Mouse (Mus musculus) liver, postnatal 0 days (tissue): ENCODE results near the gene Sh3tc1. TPM values are rescaled to one million over a fixed set of nuclear protein-coding genes. Genes with fewer than 3 reads are reported as not detected.

ENCODE experiments used
- ATAC-seq: fragments of 200-750 bp; cut with Nextera tagmentation; 2 replicates; pipeline ENCODE4 v1.8.0; 2017; ENCODE audit warnings: mild to moderate bottlenecking, moderate library complexity
- DNase-seq: peaks from one replicate; pipeline ENCODE4 v3.0.0-alpha.2; 2016
- H3K27ac ChIP-seq: fragments of 300-500 bp; sonication (generic); 2 replicates; pipeline ENCODE4 v1.5.1; 2014; ENCODE audit warnings: antibody characterized with exemption, moderate library complexity, mild to moderate bottlenecking, low read depth
- H3K27me3 ChIP-seq: fragments of 300-500 bp; sonication (generic); 2 replicates; pipeline ENCODE4 v1.6.1; 2014; ENCODE audit warnings: low read length, control low read depth, mixed read lengths; ENCODE audit not compliant: insufficient read depth
- H3K36me3 ChIP-seq: fragments of 300-500 bp; sonication (generic); replicated peaks from 2 replicates; pipeline ENCODE4 v1.6.1; 2014; ENCODE audit warnings: mild to moderate bottlenecking, control low read depth, low read length, moderate library complexity, mixed read lengths; ENCODE audit not compliant: insufficient read depth
- H3K4me1 ChIP-seq: fragments of 300-500 bp; sonication (generic); 2 replicates; pipeline ENCODE4 v1.6.1; 2014; ENCODE audit warnings: antibody characterized with exemption, mild to moderate bottlenecking, control low read depth; ENCODE audit not compliant: insufficient read depth
- H3K4me2 ChIP-seq: fragments of 300-500 bp; sonication (generic); 2 replicates; pipeline ENCODE4 v1.6.1; 2014; ENCODE audit warnings: low read depth, mild to moderate bottlenecking, low read length, moderate library complexity, mixed read lengths
- H3K4me3 ChIP-seq: fragments of 300-500 bp; sonication (generic); 2 replicates; pipeline ENCODE4 v1.5.1; 2014; ENCODE audit warnings: low read depth, low read length
- H3K9ac ChIP-seq: fragments of 300-500 bp; sonication (generic); replicated peaks from 2 replicates; pipeline ENCODE4 v1.6.1; 2014; ENCODE audit warnings: mild to moderate bottlenecking, moderate library complexity
- H3K9me3 ChIP-seq: fragments of 300-500 bp; sonication (generic); 2 replicates; pipeline ENCODE4 v1.6.1; 2016; ENCODE audit warnings: mild to moderate bottlenecking, control low read depth, low read length, mixed read lengths
- CTCF ChIP-seq: sonication (generic); IDR thresholded peaks from 2 replicates; pipeline ENCODE4 v1.5.1; 2016; ENCODE audit warnings: antibody characterized with exemption, low read depth
- EP300 ChIP-seq: IDR thresholded peaks from 2 replicates; pipeline ENCODE4 v1.6.1; 2016; ENCODE audit warnings: antibody characterized with exemption, low read depth, mild to moderate bottlenecking
- WGBS: fragments of 180-500 bp; shearing (Covaris S2); extraction: QIAGEN DNeasy Blood & Tissue Kit; methylation state at CpG from one replicate; pipeline ENCODE4 v1.1.7; 2014; ENCODE audit not compliant: insufficient replicate concordance; 5-methylcytosine and 5-hydroxymethylcytosine counted together
- polyA plus RNA-seq: library from polyadenylated mRNA; unstranded; fragments of >200 nt; fragmentation: Nextera tagmentation; extraction: Ambion mirVana; gene quantifications from 2 replicates; pipeline ENCODE4 v1.2.1, GENCODE M21; 2015

Gene Sh3tc1
- polyA plus RNA-seq, 1 experiment from 2014 or later = 3.5 TPM

DNA sequence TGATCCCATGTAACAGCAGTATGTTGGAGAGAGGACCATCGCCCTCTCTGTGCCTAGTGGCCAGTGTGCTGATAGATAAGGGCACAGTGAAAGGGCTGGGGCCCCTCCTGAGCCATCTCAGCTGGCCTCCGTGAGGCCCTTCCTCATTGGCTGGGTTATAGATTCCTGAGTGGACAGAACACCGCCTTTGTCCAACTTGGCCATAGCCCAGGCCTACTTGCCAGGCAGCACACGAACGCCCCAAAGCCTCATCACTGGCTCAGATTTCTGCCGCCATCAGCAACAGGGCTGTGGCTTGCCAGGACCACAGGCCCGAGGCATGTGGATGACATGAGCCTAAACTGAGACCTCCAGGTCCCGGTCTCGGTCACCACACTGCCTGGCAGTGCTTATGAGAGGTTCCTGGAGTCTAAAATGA, 68.3 kb downstream of the Sh3tc1 start:
- H3K27me3 ChIP-seq = no peaks in the 10 kb centered on the region
- H3K27ac ChIP-seq = no peak overlapping the region
- ATAC-seq = 0 out of 2 replicates have a peak, but pooled peaks have one; percentile 16
- H3K36me3 ChIP-seq = no peaks in the 10 kb centered on the region
- no peak overlapping the region for H3K9ac ChIP-seq
- no peaks in the 10 kb centered on the region for H3K9me3 ChIP-seq
- DNase-seq = no peak
- peaks cover 16% of the 10 kb centered on the region for H3K4me1 ChIP-seq
- TF ChIP-seq EP300 (no peak), CTCF (no peak)
- H3K4me3 ChIP-seq = no peak overlapping the region
- 80% methylated on average over 9 of the region's 9 CpGs for WGBS
- no peak overlapping the region for H3K4me2 ChIP-seq

DNA sequence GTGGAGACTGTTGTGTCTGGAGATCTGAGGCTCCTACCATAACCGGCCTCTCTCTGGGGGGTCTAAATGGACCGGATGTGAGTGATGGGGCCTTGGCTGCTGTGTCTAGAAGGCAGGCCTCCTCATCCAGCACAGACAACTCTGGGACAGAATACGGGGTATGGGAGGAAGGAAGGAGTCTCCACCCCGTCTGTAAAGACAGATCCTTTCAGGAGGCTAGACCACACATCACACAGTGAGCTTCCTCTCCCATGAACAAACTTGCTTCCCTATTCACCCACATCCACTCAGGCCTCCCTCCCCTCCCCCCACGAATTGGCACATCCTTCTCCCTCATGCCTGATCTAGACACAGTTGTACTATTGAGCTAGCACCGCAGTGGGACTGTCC, 69.4 kb downstream of the Sh3tc1 start:
- Histone ChIP-seq H3K9me3 (no peaks in the 10 kb centered on the region), H3K4me1 (peaks cover 16% of the 10 kb centered on the region), H3K9ac (no peak overlapping the region), H3K27me3 (no peaks in the 10 kb centered on the region), H3K4me2 (no peak overlapping the region), H3K27ac (no peak overlapping the region), H3K36me3 (no peaks in the 10 kb centered on the region), H3K4me3 (no peak overlapping the region)
- no peak for TF ChIP-seq EP300
- no peak for TF ChIP-seq CTCF
- ATAC-seq (0 out of 2 replicates have a peak, but pooled peaks have one; percentile 11), DNase-seq (peak; percentile 61)
- 25% methylated on average over 6 of the region's 6 CpGs for WGBS

DNA sequence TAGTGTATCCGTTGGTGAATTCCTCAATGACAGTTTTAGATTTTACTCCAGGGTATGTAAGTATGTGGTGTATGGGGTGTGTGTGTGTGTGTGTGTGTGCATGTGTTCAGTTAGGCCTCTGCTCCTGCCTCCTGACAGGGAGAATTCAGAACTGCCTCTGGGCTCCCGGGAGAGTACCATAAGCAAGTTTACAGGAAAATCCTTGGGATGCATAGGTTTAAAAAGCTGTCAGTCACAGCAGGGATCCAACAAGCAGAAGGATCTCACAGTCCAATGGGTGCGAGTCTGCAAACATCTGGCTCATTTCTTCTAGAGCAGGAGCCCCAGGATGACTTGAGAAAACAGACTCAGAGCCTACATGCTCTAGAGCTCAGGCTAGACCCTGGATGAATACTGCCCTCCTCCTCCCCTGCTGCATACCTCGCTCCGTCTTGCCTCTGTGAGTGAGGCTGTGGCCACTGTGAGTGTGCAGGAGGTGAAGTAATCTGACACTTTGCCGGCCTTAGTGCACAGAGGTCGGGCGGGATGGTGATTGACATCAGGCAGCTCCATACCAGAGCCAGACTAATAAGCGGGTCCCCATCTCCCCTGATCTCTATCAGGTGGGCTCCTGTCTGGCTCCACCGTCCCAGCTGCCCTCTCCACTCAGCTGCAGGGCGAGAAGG, 69.9 kb downstream of the Sh3tc1 start:
- no peak for DNase-seq
- no peak overlapping the region for H3K27ac ChIP-seq
- 34% methylated on average over 11 of the region's 11 CpGs for WGBS
- no peaks in the 10 kb centered on the region for H3K36me3 ChIP-seq
- no peaks in the 10 kb centered on the region for H3K9me3 ChIP-seq
- H3K4me1 ChIP-seq = peaks cover 16% of the 10 kb centered on the region
- TF ChIP-seq EP300 (no peak), CTCF (no peak)
- no peak overlapping the region for H3K4me2 ChIP-seq
- H3K4me3 ChIP-seq = no peak overlapping the region
- H3K27me3 ChIP-seq = no peaks in the 10 kb centered on the region
- ATAC-seq = no peak
- H3K9ac ChIP-seq = no peak overlapping the region

DNA sequence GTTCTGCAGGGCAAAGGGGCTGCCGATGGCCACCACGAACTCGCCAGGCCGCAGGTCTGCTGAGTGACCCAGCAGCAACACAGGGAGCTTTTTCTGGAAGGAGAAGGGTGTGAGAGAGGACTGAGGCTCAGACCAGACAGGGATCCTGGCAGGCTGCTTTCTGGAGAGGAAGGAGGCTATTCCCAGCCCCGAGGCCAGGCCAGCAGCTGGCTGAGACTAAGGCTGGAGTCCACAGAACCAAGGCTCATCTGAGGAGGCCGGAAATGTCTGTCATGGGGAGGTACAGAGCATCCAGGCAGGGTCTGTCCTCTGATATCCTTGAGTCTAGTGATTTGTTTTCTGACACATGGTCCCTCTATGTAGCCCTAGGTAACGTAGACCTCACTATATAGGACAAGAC, 73.6 kb downstream of the Sh3tc1 start:
- 80% methylated on average over 7 of the region's 7 CpGs for WGBS
- TF ChIP-seq EP300 (no peak), CTCF (no peak)
- Histone ChIP-seq H3K4me3 (no peak overlapping the region), H3K27me3 (no peaks in the 10 kb centered on the region), H3K27ac (no peak overlapping the region), H3K36me3 (no peaks in the 10 kb centered on the region), H3K9me3 (no peaks in the 10 kb centered on the region), H3K4me1 (no peaks in the 10 kb centered on the region), H3K4me2 (no peak overlapping the region), H3K9ac (no peak overlapping the region)
- ATAC-seq (no peak), DNase-seq (no peak)

DNA sequence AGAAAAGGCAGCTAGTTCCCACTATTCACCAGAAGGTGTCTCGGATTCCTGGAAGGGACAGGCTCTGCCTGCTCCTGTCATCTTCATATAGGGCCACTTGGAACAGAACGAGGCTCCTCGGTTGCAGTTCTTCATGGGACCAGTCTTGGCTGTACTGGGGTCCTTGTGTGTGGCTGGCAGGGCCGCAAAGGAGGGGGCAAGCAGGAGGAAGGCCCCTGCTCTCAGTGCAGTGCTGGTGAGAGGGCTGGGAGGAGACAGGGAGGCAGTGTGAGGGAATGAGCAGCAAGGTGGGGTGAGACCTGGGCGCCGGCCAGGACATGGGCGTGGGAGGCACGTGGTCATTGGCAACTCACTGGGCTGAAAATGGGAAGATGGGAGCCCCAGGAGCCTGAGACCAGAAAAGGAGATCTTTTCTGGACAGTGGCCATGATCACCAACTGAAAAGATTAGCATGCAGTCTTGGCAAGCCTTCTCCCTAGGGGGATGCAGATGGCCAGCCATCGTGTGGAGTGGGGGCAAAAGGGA, 77.7 kb downstream of the Sh3tc1 start:
- no peak for TF ChIP-seq CTCF
- TF ChIP-seq EP300 = no peak
- Histone ChIP-seq H3K4me2 (no peak overlapping the region), H3K9me3 (no peaks in the 10 kb centered on the region), H3K4me1 (no peaks in the 10 kb centered on the region), H3K27ac (no peak overlapping the region), H3K9ac (no peak overlapping the region), H3K36me3 (no peaks in the 10 kb centered on the region), H3K4me3 (no peak overlapping the region), H3K27me3 (no peaks in the 10 kb centered on the region)
- no peak for ATAC-seq
- 72% methylated on average over 9 of the region's 9 CpGs for WGBS
- DNase-seq = no peak

DNA sequence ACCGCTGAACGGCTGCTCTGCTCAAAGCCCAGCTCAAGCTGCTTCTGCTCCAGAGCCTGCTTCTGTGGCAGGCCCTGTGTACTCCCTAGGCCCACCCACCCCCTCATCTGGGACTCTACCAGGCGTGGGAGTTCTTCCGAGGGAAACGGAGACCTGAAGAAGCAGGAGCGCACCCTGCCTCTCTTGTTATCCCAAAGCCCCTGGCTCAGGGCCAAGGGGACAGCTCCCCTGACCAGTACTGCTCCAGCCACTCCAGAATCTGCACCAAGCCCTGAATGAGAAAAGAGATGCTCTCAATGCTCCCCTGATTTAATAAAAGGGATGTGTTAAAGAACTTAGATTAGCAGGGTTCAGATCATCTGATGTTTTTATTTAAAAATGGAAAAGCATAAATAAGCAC, 78.6 kb downstream of the Sh3tc1 start:
- no peak for TF ChIP-seq EP300
- TF ChIP-seq CTCF = no peak
- ATAC-seq (no peak), DNase-seq (no peak)
- Histone ChIP-seq H3K9ac (no peak overlapping the region), H3K4me2 (no peak overlapping the region), H3K4me3 (no peak overlapping the region), H3K9me3 (no peaks in the 10 kb centered on the region), H3K27ac (no peak overlapping the region), H3K27me3 (no peaks in the 10 kb centered on the region), H3K36me3 (no peaks in the 10 kb centered on the region), H3K4me1 (no peaks in the 10 kb centered on the region)
- WGBS = 73% methylated on average over 6 of the region's 6 CpGs
